Mouse (Mus musculus) CD4-positive helper T cell, adult 2 months (primary cell): ENCODE data around the gene Aaas.

Source experiments
- DNase-seq: peaks from one replicate; pipeline ENCODE4 v3.0.0-alpha.2; 2012; ENCODE audit warnings: low read depth, missing footprints, low spot score

The Aaas gene

GRCm38 (mm10) chr15:102308717-102309116 lies 41.9 kb downstream of the Aaas start:
- DNase-seq = no peak

DNA sequence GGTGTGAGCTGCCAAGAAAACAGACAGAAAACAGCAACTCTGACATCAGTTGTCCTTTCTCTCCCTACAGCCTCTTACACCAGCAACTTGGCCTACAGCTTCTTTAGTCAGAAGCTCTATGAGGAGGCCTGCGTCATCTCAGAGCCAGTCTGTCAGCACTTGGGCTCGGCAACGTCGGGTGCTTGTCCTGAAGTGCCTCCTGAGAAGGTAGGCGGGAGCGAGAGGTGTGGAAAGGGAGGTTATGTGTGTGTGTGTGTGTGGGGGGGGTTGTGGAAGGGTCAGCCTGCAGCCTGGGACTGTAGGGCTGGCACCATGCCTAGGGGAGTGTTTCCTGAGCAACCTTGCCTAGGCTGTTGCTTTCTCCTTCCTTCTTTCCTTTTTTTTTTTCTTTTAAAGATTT lies 48.0 kb downstream of the Aaas start:
- DNase-seq = no peak

DNA sequence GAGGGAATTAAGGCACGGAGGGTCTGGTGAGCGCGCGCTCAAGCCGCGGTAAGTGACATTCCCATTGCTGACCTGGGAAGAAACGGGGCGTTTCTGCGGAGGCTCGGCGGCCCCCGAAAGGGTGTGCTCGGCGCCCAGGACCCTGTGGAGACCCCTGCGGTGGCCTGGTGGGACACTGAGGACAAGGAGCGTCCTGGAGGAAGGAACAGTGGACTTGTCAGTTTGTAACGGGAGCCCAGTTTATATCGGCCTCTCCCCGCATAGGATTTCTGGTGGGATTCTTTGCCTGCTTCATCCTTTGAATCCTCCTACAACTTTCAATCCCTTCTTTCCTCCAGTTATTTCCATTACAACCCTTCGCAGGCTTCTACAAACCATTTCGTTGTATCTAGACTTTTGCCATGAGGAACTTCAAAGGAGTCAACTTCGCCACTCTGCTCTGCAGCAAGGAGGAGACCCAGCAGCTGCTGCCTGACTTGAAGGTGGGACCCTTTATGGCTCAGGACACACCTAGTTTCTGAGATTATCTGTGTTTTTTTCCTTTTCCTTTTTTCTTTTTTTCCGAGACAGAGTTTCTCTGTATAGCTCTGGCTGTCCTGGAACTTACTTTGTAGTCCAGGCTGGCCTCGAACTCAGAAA lies 54.1 kb downstream of the Aaas start:
- DNase-seq = no peak

DNA sequence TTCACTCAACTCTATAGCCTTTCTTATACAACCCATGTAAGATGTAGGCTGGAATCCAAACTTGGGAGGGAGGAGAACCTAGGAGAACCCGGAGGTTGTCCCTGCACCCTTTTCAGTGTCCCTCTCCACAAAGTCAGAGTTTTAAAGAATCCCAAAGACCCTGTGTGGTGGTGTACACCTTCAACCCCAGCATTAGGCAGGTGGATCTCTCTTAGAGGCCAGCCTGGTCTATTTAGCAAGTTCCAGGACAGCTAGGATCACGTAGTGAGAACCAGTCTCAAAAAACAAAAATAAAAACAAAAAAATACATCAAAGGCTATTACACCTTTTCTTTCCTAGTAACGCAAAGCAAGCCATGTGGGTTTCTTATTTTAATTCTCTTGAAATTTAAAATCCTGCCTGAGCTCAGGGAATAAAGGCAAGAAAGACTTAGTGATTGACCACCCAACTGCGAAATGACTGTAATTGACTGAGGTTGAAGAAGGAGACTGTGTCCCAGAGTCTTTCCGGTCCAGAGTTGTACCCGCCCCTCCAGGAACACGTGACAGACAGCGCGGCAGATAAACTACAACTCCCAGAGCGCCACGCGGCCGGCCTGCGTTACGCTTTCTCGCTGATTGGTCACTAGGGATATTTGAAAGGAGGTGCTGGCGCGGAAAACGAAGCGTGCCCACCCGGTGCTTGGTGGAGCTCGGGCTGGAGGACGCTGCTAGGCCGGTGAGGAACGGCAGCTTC lies 54.8 kb downstream of the Aaas start, which contains the start of gene Espl1:
Gene Espl1, plus strand, starts transcription at position 634 of the 735 bp plus-strand sequence.
- peak; percentile 91 for DNase-seq
